Mouse (Mus musculus): ENCODE results near the gene Zfp710. TPM values are rescaled to one million over a fixed set of nuclear protein-coding genes. Genes with fewer than 3 reads are reported as not detected.

Gene Zfp710
- polyA plus RNA-seq, 2 experiments: 15.0 to 24.7 TPM

DNA sequence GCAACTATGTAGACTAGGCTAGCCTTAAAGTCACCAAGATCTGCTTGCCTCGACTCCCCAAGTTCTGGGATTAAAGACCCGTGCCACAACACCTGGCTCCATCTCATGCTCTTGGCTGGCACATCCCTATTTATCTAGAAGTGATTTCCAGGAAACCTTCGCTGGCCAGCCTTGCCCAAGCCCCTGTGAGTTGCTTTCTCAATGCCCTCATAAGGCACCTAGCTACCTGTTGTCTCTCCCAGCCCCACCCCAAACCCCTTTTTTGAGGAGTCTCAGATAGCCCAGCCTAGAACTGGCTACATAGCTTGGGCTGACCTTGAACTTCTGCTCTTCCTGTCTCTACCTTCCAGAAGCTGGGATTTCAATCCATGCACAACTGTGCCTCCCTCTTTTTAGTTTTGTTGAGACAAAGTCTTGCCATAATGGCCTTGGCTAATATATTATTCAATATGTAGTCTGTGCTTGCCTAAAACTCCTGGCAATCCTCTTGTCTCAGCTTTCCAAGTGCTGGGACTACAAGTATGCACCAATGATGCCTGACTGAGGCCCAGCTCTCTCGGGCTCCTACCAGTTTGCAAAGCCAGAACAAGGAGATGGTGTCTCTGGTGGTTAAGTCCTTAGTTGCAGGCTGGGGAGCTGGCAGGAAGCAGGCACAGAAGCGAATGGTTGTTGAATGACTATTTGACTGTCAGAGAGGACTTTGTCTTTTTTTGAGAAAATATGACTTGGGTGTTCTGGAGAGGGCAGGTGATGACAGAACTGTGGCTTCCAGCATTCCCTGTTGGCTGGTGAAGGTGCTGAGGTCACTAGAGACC is 786 bp upstream of the Zfp710 start:
- Histone ChIP-seq H3K36me3 (ENCODE audit: control insufficient read depth, insufficient read depth, low read length) (no peaks in the 10 kb centered on the region), H3K9me3 (ENCODE audit: control insufficient read depth, low read length) (no peaks in the 10 kb centered on the region), H3K4me2 (replicated peaks; ENCODE audit: low read depth, low read length, severe bottlenecking) (peak overlapping the region; percentile 91; the same call in 1 of the 2 replicates), H3K4me1 (ENCODE audit: control insufficient read depth, insufficient read depth, low read length) (peaks cover 18% of the 10 kb centered on the region), H3K27ac (replicated peaks; ENCODE audit: low read depth, low read length) (peak overlapping the region; percentile 97; the same call in 1 of the 2 replicates), H3K27me3 (ENCODE audit: control insufficient read depth, insufficient read depth, low read length) (no peaks in the 10 kb centered on the region), H3K4me3 (replicated peaks; ENCODE audit: low read length) (0 out of 2 replicates have a peak overlapping the region, but pooled peaks have one; percentile 78), H3K9ac (ENCODE audit: low read depth, low read length, severe bottlenecking) (no peak overlapping the region)
- DNase-seq (ENCODE audit: low spot score) (no peak), ATAC-seq (ENCODE audit: low FRiP score, low read depth) (no peak)
- TF ChIP-seq POLR2A (IDR thresholded peaks at IDR 0.05; ENCODE audit: borderline replicate concordance, extremely low read depth, insufficient read depth, insufficient read length): no peak
- WGBS: 75% methylated on average over 5 of the region's 5 CpGs

DNA sequence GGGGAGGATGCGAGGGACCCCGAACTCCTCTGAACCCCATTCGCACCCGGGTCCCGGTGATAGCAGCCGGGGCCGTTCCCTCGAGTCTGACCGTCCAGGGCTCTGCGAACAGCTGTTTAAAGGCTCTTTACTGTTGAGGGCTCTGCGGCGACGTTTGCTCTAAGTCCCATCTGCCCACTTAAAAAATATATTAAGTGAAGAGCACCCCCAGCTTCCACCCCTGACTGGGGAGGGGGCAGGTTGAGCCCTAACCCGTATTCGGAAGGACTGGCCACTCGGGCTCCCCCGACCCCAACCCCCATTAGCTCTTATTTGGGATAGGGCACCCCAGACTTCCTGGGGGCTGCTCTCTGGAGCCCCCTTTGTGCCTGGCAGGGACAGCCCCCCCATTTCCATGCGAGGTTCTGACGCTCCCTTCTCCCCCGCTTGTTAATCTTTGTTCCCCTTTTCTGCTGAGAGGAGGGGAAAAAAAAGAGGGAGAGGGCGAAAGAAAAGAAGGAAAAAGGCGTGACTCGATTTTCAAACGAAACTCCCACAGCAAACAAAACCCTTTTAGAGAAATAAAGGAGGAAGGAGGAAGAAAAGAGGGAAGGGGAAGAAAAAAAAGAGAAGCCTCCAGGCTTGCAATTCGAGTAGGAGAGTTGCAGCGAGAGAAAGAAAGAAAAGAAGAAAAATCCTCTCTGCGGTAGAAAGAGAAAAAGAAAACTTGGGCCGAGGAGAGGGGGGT is 940 bp downstream of the Zfp710 start:
- H3K27me3 ChIP-seq (ENCODE audit: control insufficient read depth, insufficient read depth, low read length): no peaks in the 10 kb centered on the region
- H3K4me1 ChIP-seq (ENCODE audit: control insufficient read depth, insufficient read depth, low read length): peaks cover 18% of the 10 kb centered on the region
- DNase-seq (ENCODE audit: low spot score) (peak; percentile 21), ATAC-seq (ENCODE audit: low FRiP score, low read depth) (0 out of 2 replicates have a peak, but pooled peaks have one; percentile 0)
- 0 out of 2 replicates have a peak, but pooled peaks have one; percentile 11 for TF ChIP-seq POLR2A (IDR thresholded peaks at IDR 0.05; ENCODE audit: borderline replicate concordance, extremely low read depth, insufficient read depth, insufficient read length)
- peak overlapping the region; percentile 90 for H3K9ac ChIP-seq (ENCODE audit: low read depth, low read length, severe bottlenecking)
- under 1% methylated on average over 28 of the region's 28 CpGs for WGBS
- H3K4me2 ChIP-seq (replicated peaks; ENCODE audit: low read depth, low read length, severe bottlenecking): peak overlapping the region; percentile 91
- H3K9me3 ChIP-seq (ENCODE audit: control insufficient read depth, low read length): no peaks in the 10 kb centered on the region
- peak overlapping the region; percentile 78 for H3K4me3 ChIP-seq (replicated peaks; ENCODE audit: low read length)
- peak overlapping the region; percentile 97 for H3K27ac ChIP-seq (replicated peaks; ENCODE audit: low read depth, low read length)
- no peaks in the 10 kb centered on the region for H3K36me3 ChIP-seq (ENCODE audit: control insufficient read depth, insufficient read depth, low read length)

DNA sequence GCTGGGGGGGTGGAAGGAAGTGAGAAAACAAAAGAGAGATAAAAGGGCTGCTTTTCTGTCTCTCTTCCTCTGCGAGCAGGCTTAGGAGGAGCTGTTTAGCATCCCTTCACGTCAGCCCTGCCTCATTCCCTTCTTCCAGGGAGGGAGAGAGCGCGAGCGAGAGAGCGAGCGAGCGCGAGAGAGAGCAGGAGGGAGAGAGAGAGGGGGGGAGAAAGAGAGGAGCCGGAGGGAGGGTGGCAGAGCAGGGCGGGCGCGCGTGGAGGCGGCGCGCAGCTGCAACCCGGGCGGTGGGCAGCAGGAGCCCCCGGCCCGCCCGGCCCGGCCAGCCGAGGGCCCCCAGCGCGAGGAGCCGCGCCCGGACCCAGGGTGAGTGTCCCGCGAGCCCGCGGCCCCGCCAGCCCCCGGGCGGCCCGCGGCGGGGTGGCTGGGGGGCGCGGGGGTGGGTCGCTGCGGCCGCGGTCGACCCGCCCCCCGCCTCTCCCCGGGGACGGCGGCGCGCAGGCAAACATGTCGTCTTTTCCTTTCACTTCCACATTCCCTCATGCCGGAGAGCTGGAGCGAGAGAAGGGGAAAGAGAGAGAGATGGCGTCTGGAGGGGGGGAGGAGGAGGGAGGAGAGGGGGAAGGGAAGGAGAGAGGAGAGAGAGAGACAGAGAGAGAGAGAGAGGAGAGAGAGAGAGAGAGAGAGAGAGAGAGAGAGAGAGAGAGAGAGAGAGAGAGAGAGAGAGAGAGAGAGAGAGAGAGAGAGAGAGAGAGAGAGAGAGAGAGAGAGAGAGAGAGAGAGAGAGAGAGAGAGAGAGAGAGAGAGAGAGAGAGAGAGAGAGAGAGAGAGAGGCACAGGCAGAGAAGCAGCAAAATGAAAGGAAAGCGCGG is 1.7 kb downstream of the Zfp710 start:
- 0% methylated on average over 14 of the region's 59 CpGs for WGBS
- ATAC-seq (ENCODE audit: low FRiP score, low read depth): peak; percentile 69

DNA sequence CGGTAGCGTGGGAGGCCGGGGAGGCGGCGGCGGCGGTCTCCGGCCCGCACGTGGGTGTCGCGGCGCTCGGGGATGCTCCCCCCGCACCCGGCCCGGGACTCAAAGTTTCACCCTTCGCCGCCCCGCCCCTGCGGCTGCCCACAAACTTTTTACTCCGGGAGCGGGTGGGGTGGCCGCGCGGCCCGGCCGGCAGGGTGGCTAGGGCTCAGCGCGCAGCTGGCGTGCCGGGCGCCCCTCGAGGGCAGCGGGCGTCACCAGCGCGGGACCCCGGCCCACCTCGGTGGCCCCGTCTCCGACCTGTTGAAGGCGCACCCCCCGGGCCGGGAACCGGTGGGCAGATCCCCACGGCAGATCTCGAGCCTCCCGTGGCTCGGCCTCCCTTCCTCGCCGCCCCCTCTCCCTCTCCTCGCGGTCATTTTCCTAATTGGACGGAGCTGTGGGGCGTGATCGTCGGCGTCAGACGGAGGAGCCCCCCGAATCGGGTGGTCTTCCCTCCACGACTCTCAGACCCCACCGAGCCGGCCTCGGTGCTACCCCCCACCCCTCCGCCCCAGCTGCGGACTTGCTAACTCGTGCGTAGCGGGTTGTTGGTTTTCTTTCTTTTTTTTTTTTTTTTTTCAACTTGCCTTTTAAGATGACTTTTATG is 2.5 kb downstream of the Zfp710 start:
- peak; percentile 17; the same call in 1 of the 2 replicates for ATAC-seq (ENCODE audit: low FRiP score, low read depth)
- peak; percentile 48; the same call in 1 of the 2 replicates for TF ChIP-seq POLR2A (IDR thresholded peaks at IDR 0.05; ENCODE audit: borderline replicate concordance, extremely low read depth, insufficient read depth, insufficient read length)
- WGBS: 1% methylated on average over 44 of the region's 71 CpGs

More for the DNA sequence above, 1.7 kb downstream of the Zfp710 start:
- Histone ChIP-seq H3K27me3 (ENCODE audit: control insufficient read depth, insufficient read depth, low read length) (no peaks in the 10 kb centered on the region), H3K27ac (replicated peaks; ENCODE audit: low read depth, low read length) (peak overlapping the region; percentile 97), H3K9me3 (ENCODE audit: control insufficient read depth, low read length) (no peaks in the 10 kb centered on the region), H3K4me1 (ENCODE audit: control insufficient read depth, insufficient read depth, low read length) (peaks cover 18% of the 10 kb centered on the region), H3K4me3 (replicated peaks; ENCODE audit: low read length) (peak overlapping the region; percentile 78), H3K4me2 (replicated peaks; ENCODE audit: low read depth, low read length, severe bottlenecking) (peak overlapping the region; percentile 91), H3K9ac (ENCODE audit: low read depth, low read length, severe bottlenecking) (peak overlapping the region; percentile 90), H3K36me3 (ENCODE audit: control insufficient read depth, insufficient read depth, low read length) (no peaks in the 10 kb centered on the region)
- DNase-seq (ENCODE audit: low spot score): peak; percentile 72
- TF ChIP-seq POLR2A (IDR thresholded peaks at IDR 0.05; ENCODE audit: borderline replicate concordance, extremely low read depth, insufficient read depth, insufficient read length): peak; percentile 79; the same call in 1 of the 2 replicates

More for the DNA sequence above, 2.5 kb downstream of the Zfp710 start:
- Histone ChIP-seq H3K4me2 (replicated peaks; ENCODE audit: low read depth, low read length, severe bottlenecking) (peak overlapping the region; percentile 91), H3K27me3 (ENCODE audit: control insufficient read depth, insufficient read depth, low read length) (no peaks in the 10 kb centered on the region), H3K9me3 (ENCODE audit: control insufficient read depth, low read length) (no peaks in the 10 kb centered on the region), H3K4me3 (replicated peaks; ENCODE audit: low read length) (peak overlapping the region; percentile 78), H3K9ac (ENCODE audit: low read depth, low read length, severe bottlenecking) (peak overlapping the region; percentile 90), H3K36me3 (ENCODE audit: control insufficient read depth, insufficient read depth, low read length) (no peaks in the 10 kb centered on the region), H3K27ac (replicated peaks; ENCODE audit: low read depth, low read length) (peak overlapping the region; percentile 97), H3K4me1 (ENCODE audit: control insufficient read depth, insufficient read depth, low read length) (peaks cover 21% of the 10 kb centered on the region)
- peak; percentile 58 for DNase-seq (ENCODE audit: low spot score)
